Mouse (Mus musculus) embryonic fibroblast, embryonic 13.5 days (primary cell): ENCODE measurements around the gene Neb.

Experiments used
- CTCF ChIP-seq: IDR thresholded peaks from 2 replicates; pipeline ENCODE4 v1.5.1; 2011; ENCODE audit warnings: mild to moderate bottlenecking, control low read depth, low read length, moderate library complexity, borderline replicate concordance; ENCODE audit not compliant: insufficient read depth
- POLR2A ChIP-seq: IDR thresholded peaks from 2 replicates; pipeline ENCODE4 v1.6.1; 2011; ENCODE audit warnings: low read depth, mild to moderate bottlenecking, control low read depth, low read length, moderate library complexity

DNA sequence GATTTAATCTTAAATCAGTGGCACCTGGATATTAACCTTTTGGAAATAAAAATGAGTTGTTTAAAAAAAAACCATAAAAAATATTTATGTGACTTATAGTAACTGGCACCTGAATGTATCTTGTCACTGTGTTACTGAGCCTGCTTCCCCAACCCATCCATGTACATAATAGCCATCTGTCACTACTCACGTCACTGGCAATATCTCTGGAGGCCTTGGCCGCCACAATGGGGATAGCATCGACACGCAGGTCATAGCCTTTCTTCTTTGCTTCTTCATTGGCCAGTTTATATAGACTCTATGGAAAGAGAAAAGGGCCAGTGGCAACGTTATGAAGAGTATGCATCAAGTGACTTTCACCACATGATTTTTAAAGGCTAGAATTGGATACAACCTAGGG, 133.2 kb downstream of the Neb start:
- TF ChIP-seq CTCF = no peak
- no peak for TF ChIP-seq POLR2A
